Comparison of ENCODE assay signal across 8 mouse cellular contexts in the genomic region with DNA sequence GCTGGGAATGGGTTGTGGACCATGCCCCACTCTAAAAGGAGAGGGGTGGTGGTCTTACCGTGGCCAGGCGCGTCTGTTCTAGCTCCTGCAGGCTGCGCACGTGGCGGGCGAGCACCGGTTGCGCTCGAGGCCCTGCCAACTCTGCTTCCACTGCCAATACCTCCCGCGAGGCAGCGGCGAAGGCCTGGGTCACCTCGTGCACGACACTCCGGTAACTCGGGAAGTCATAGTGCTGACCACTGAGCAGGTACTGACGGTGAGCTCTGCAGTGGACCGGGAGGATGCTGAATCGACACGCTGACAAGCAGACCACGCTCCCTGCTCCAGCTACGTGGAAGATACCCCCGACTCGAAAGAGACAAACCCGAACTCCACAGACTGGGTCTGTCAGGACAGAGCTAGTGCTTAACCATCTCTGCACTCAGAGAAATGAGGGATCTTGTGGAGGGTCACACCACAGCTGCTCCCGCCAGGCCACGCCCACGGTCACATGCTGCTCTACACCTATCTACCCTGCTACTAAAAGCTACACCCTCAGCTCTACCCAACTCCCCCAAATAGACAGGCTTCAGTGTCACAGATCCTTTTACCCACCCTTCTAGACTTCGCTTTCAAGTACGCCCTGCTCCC. TPM values are rescaled to one million over a fixed set of nuclear protein-coding genes. Genes with fewer than 3 reads are reported as not detected.
DNase-seq lines count a peak whose midpoint lies in the region; ATAC-seq and TF ChIP-seq lines count a peak whose summit lies in the region.

No protein-coding gene starts in this region.

- intact Hi-C loops in left cerebral cortex, postnatal 36 days (cut with DNase I), result loop anchor here (2.0 to 5.0 kb wide), 3 partner anchors 123 to 174 kb away; a partner anchor contains a TSS

- peaks cover 20% of the 10 kb centered on the region for H3K4me1 ChIP-seq in spleen, adult 2 months (ENCODE audit: control insufficient read depth, insufficient read depth, insufficient read length)
- no peaks in the 10 kb centered on the region; the same call in none of the 2 replicates for H3K4me1 ChIP-seq in intestine, postnatal 0 days (replicated peaks; ENCODE audit: control insufficient read depth, insufficient read depth, low read length)

- H3K9me3 ChIP-seq in intestine, postnatal 0 days (ENCODE audit: control insufficient read depth), result no peaks in the 10 kb centered on the region

- peak overlapping the region; percentile 82 for H3K4me2 ChIP-seq in intestine, postnatal 0 days (replicated peaks; ENCODE audit: low read depth)
- H3K4me2 ChIP-seq in myocyte (ENCODE audit: low read depth), result peak overlapping the region; percentile 95

- WGBS in spleen, adult 2 months, result 49% methylated on average over 32 of the region's 32 CpGs
- 35% methylated on average over 32 of the region's 32 CpGs for WGBS in intestine, postnatal 0 days

- H3ac ChIP-seq in myocyte (ENCODE audit: control insufficient read depth, insufficient read length), result peak overlapping the region; percentile 23

- ATAC-seq in intestine, postnatal 0 days, result no peak

- peak overlapping the region; percentile 62 for H3K27ac ChIP-seq in spleen, adult 2 months (ENCODE audit: insufficient read depth, low read length)
- 0 out of 2 replicates have a peak overlapping the region, but pooled peaks have one; percentile 81 for H3K27ac ChIP-seq in intestine, postnatal 0 days (ENCODE audit: low read depth, low read length)

- TF ChIP-seq POLR2A in spleen, adult 2 months (IDR thresholded peaks at IDR 0.05; ENCODE audit: low read depth, low read length), result no peak
- no peak for TF ChIP-seq POLR2A in myocyte (IDR thresholded peaks at IDR 0.05; ENCODE audit: insufficient read length, low read depth)

- H3K27me3 ChIP-seq in spleen, adult 2 months (ENCODE audit: control insufficient read depth, insufficient read depth, low read length), result no peaks in the 10 kb centered on the region; the same call in 1 of the 2 replicates
- peaks cover 12% of the 10 kb centered on the region; the same call in 1 of the 2 replicates for H3K27me3 ChIP-seq in intestine, postnatal 0 days (replicated peaks; ENCODE audit: control insufficient read depth, insufficient read depth, low read length)
- H3K27me3 ChIP-seq in myocyte (ENCODE audit: control insufficient read depth, insufficient read depth, insufficient read length), result no peaks in the 10 kb centered on the region

- H3K4me3 ChIP-seq in spleen, adult 2 months (ENCODE audit: extremely low read depth, insufficient read depth, insufficient read length), result peak overlapping the region; percentile 72
- peak overlapping the region; percentile 59 for H3K4me3 ChIP-seq in intestine, postnatal 0 days (ENCODE audit: low read depth, low read length)
- peak overlapping the region; percentile 60 for H3K4me3 ChIP-seq in myocyte

- DNase-seq in adrenal gland, postnatal 14 days, result peak; percentile 43
- no peak for DNase-seq in adrenal gland, postnatal 10 days
- no peak for DNase-seq in spleen, adult 2 months (ENCODE audit: low read depth in 1 of 2, low spot score in 2 of 2)
- DNase-seq in spleen, adult 18-20 months, result no peak
- DNase-seq in left cerebral cortex, postnatal 36 days (ENCODE audit: low spot score in 2 of 2), result no peak
- no peak for DNase-seq in layer of hippocampus, postnatal 25 days (ENCODE audit: extremely low spot score in 1 of 2, low spot score in 1 of 2)

- H3K79me2 ChIP-seq in myocyte (ENCODE audit: control insufficient read depth, insufficient read depth), result peaks cover 25% of the 10 kb centered on the region

- H3K9ac ChIP-seq in intestine, postnatal 0 days (ENCODE audit: low read depth, low read length), result peak overlapping the region; percentile 60

- H3K36me3 ChIP-seq in spleen, adult 2 months (ENCODE audit: control insufficient read depth, insufficient read depth, low read length), result peaks cover 8% of the 10 kb centered on the region; the same call in 1 of the 2 replicates
- H3K36me3 ChIP-seq in intestine, postnatal 0 days (ENCODE audit: control insufficient read depth, insufficient read depth), result peaks cover 25% of the 10 kb centered on the region; the same call in 1 of the 2 replicates
- H3K36me3 ChIP-seq in myocyte (ENCODE audit: control insufficient read depth, insufficient read depth), result peaks cover 10% of the 10 kb centered on the region

- TF ChIP-seq CTCF in spleen, adult 2 months (IDR thresholded peaks at IDR 0.05; ENCODE audit: extremely low read depth, insufficient read depth, insufficient read length, insufficient replicate concordance), result no peak
- no peak for TF ChIP-seq CTCF in intestine, postnatal 0 days (IDR thresholded peaks at IDR 0.05; ENCODE audit: low read depth)

TF ChIP-seq in myocyte, 11 proteins besides CTCF, POLR2A, EP300 and RAD21:
- no peak for TF ChIP-seq MAX (IDR thresholded peaks at IDR 0.05; ENCODE audit: low read depth)
- no peak for TF ChIP-seq E2F4 (IDR thresholded peaks at IDR 0.05; ENCODE audit: insufficient read depth)
- no peak for TF ChIP-seq CEBPB (IDR thresholded peaks at IDR 0.05; ENCODE audit: insufficient read depth, poor library complexity, severe bottlenecking)
- no peak for TF ChIP-seq SRF (IDR thresholded peaks at IDR 0.05; ENCODE audit: control insufficient read depth, insufficient read length, low read depth)
- TF ChIP-seq POLR2AphosphoS2 (IDR thresholded peaks at IDR 0.05; ENCODE audit: insufficient read length, low read depth), result no peak
- peak in 1 of 3 experiments; percentile 45 for TF ChIP-seq MYOD1 (IDR thresholded peaks at IDR 0.05; ENCODE audit: control insufficient read depth in 1 of 3, insufficient read length in 2 of 3, low read depth in 2 of 3)
- TF ChIP-seq REST (IDR thresholded peaks at IDR 0.05; ENCODE audit: insufficient read depth, insufficient read length), result no peak
- peak; percentile 81 for TF ChIP-seq USF1 (IDR thresholded peaks at IDR 0.05; ENCODE audit: low read depth)
- no peak for TF ChIP-seq TCF12 (IDR thresholded peaks at IDR 0.05; ENCODE audit: insufficient read depth, poor library complexity, severe bottlenecking)
- no peak for TF ChIP-seq TCF3 (IDR thresholded peaks at IDR 0.05; ENCODE audit: insufficient read length, low read depth)
- peak in 1 of 3 experiments; percentile 52 for TF ChIP-seq MYOG (IDR thresholded peaks at IDR 0.05; ENCODE audit: control insufficient read depth in 1 of 3, insufficient read depth in 1 of 3, insufficient read length in 2 of 3, low read depth in 2 of 3)

RNA-seq across cellular contexts. Expression of a gene that starts 0.7 kb away (rescaled TPM):
- total RNA-seq in adrenal gland, postnatal 14 days (2021), result 116 and 123 TPM in 2 replicates
- total RNA-seq in adrenal gland, postnatal 10 days (2021), result 100 to 1,000 TPM; 121 to 130 TPM
- 86.2 and 132 TPM in 2 replicates for polyA plus RNA-seq in spleen, adult 2 months (2012; rRNA removed)
- polyA plus RNA-seq in intestine, postnatal 0 days (2015; fragmentation: Nextera tagmentation; extraction: Ambion mirVana), result 145 and 148 TPM in 2 replicates
- 259 TPM for polyA plus RNA-seq in myocyte (2012; fragmentation: generic; extraction: Trizol)
- 100 to 1,000 TPM; 106 to 108 TPM for total RNA-seq in left cerebral cortex, postnatal 36 days (2021)
- 100 to 1,000 TPM in 1 of 2 experiments, 10 to 100 TPM in 1; 91.1 to 101 TPM for total RNA-seq in layer of hippocampus, postnatal 25 days (2021)

RNA-seq across cellular contexts. Expression of a gene that starts 4.8 kb away (rescaled TPM):
- total RNA-seq in adrenal gland, postnatal 14 days (2021), result 1,600 and 1,776 TPM in 2 replicates
- 1,000 to 10,000 TPM; 1,751 to 1,916 TPM for total RNA-seq in adrenal gland, postnatal 10 days (2021)
- polyA plus RNA-seq in spleen, adult 2 months (2012; rRNA removed), result 611 and 613 TPM in 2 replicates
- polyA plus RNA-seq in intestine, postnatal 0 days (2015; fragmentation: Nextera tagmentation; extraction: Ambion mirVana), result 805 and 863 TPM in 2 replicates
- polyA plus RNA-seq in myocyte (2012; fragmentation: generic; extraction: Trizol), result 2,253 TPM
- 100 to 1,000 TPM; 828 to 997 TPM for total RNA-seq in left cerebral cortex, postnatal 36 days (2021)
- total RNA-seq in layer of hippocampus, postnatal 25 days (2021), result 1,000 to 10,000 TPM; 1,005 to 1,128 TPM

RNA-seq across cellular contexts. Expression of a gene that starts 12.9 kb away (rescaled TPM):
- not detected in 2 replicates for total RNA-seq in adrenal gland, postnatal 14 days (2021)
- under 1 TPM; 0.21 to 0.42 TPM for total RNA-seq in adrenal gland, postnatal 10 days (2021)
- 3.4 and 5.4 TPM in 2 replicates for polyA plus RNA-seq in spleen, adult 2 months (2012; rRNA removed)
- 0.61 and 0.81 TPM in 2 replicates for polyA plus RNA-seq in intestine, postnatal 0 days (2015; fragmentation: Nextera tagmentation; extraction: Ambion mirVana)
- 99.1 TPM for polyA plus RNA-seq in myocyte (2012; fragmentation: generic; extraction: Trizol)
- 1 to 10 TPM; 4.1 to 4.6 TPM for total RNA-seq in left cerebral cortex, postnatal 36 days (2021)
- 10 to 100 TPM; 45.2 to 49.5 TPM for total RNA-seq in layer of hippocampus, postnatal 25 days (2021)

RNA-seq across cellular contexts. Expression of a gene that starts 18.7 kb away (rescaled TPM):
- 4.6 and 5.6 TPM in 2 replicates for total RNA-seq in adrenal gland, postnatal 14 days (2021)
- 1 to 10 TPM; 2.9 to 4.5 TPM for total RNA-seq in adrenal gland, postnatal 10 days (2021)
- 0.14 TPM in 1 of 2 replicates, not detected in the other for polyA plus RNA-seq in spleen, adult 2 months (2012; rRNA removed)
- polyA plus RNA-seq in intestine, postnatal 0 days (2015; fragmentation: Nextera tagmentation; extraction: Ambion mirVana), result 2.3 and 2.4 TPM in 2 replicates
- 0.04 TPM for polyA plus RNA-seq in myocyte (2012; fragmentation: generic; extraction: Trizol)
- 100 to 1,000 TPM; 279 to 317 TPM for total RNA-seq in left cerebral cortex, postnatal 36 days (2021)
- total RNA-seq in layer of hippocampus, postnatal 25 days (2021), result 100 to 1,000 TPM; 318 to 351 TPM

RNA-seq across cellular contexts. Expression of a gene that starts 21.7 kb away (rescaled TPM):
- total RNA-seq in adrenal gland, postnatal 14 days (2021), result 235 and 252 TPM in 2 replicates
- 100 to 1,000 TPM; 226 to 250 TPM for total RNA-seq in adrenal gland, postnatal 10 days (2021)
- polyA plus RNA-seq in spleen, adult 2 months (2012; rRNA removed), result 305 and 370 TPM in 2 replicates
- polyA plus RNA-seq in intestine, postnatal 0 days (2015; fragmentation: Nextera tagmentation; extraction: Ambion mirVana), result 199 and 203 TPM in 2 replicates
- 329 TPM for polyA plus RNA-seq in myocyte (2012; fragmentation: generic; extraction: Trizol)
- 100 to 1,000 TPM; 403 to 432 TPM for total RNA-seq in left cerebral cortex, postnatal 36 days (2021)
- 100 to 1,000 TPM; 432 to 468 TPM for total RNA-seq in layer of hippocampus, postnatal 25 days (2021)

Comparison
In these comparisons a context has a peak if more than half of its experiments do, and no peak if none do; other contexts are left out.
1. RNA of a gene that starts 12.9 kb away (total RNA-seq): 45.2 to 49.5 TPM in layer of hippocampus, postnatal 25 days; 4.1 to 4.6 TPM in left cerebral cortex, postnatal 36 days, 0.21 to 0.42 TPM in adrenal gland, postnatal 10 days and not detected in adrenal gland, postnatal 14 days; every median in the first group is over 4 times any median in the second.
2. Peak in every context shown above with its lines, with median percentiles within 50 percentile points of each other: H3K4me3 ChIP-seq.